Mouse (Mus musculus): ENCODE results near the gene Clrn2. TPM values are rescaled to one million over a fixed set of nuclear protein-coding genes. Genes with fewer than 3 reads are reported as not detected.
"Not testable (repeated sequence)": the region's sequence is repeated elsewhere in the genome, so short reads cannot be mapped to it uniquely, and the experiment has no call there.

The Clrn2 gene
- polyA plus RNA-seq, 1 experiment = not detected

DNA sequence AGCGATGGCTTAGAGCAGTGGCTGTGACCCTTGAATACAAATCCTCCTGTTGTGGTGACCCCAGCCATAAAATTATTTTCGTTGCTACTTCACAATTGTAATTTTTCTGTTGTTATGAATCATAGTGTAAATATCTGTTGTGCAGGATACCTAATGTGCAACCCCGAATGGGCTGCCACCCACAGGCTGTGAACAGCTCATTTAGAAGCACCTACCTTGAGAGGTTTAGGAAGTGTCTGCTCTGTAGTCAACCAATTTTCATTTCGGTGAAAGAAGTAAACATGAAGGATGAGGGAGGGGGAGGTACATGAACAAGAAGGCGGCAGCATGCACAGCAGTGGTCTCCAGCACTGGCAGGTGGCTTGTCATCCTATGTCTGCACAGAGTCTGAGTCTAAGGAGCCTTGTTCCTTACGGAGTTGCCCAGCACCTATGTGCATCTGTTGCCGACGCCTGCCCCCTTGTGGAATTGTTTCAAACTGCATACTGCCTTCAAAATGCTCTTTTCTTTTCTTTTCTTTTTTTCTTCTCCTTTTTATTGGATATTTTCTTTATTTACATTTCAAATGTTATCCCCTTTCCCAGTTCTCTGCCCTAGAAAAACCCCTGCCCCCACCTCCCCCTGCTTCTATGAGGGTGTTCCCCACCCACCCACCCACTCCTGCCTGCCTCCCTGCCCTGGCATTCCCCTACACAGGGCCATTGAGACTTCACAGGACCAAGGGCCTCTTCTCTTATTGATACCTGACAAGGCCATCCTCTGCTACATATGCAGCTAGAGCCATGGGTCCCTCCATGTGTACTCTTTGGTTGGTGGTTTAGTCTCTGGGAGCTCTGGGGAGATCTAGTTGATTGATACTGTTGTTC, 29.3 kb upstream of the Clrn2 start:
- TF ChIP-seq POLR2A (IDR thresholded peaks at IDR 0.05; ENCODE audit: low read depth, low read length) = no peak
- peak; percentile 63; the same call in 1 of the 2 replicates for TF ChIP-seq CTCF (IDR thresholded peaks at IDR 0.05; ENCODE audit: extremely low read depth, insufficient read length, insufficient replicate concordance, low read depth, low read length)
- Histone ChIP-seq H3K27me3 (ENCODE audit: control insufficient read depth, insufficient read depth, low read length) (no peaks in the 10 kb centered on the region), H3K27ac (ENCODE audit: insufficient read depth, low read depth, low read length) (no peak overlapping the region), H3K4me3 (ENCODE audit: low read depth, low read length) (no peak overlapping the region), H3K36me3 (ENCODE audit: control insufficient read depth, insufficient read depth, low read length) (no peaks in the 10 kb centered on the region), H3K4me1 (ENCODE audit: control insufficient read depth, insufficient read depth, insufficient read length, low read length) (peaks cover 3% of the 10 kb centered on the region)
- WGBS = 38% methylated on average over 8 of the region's 8 CpGs

DNA sequence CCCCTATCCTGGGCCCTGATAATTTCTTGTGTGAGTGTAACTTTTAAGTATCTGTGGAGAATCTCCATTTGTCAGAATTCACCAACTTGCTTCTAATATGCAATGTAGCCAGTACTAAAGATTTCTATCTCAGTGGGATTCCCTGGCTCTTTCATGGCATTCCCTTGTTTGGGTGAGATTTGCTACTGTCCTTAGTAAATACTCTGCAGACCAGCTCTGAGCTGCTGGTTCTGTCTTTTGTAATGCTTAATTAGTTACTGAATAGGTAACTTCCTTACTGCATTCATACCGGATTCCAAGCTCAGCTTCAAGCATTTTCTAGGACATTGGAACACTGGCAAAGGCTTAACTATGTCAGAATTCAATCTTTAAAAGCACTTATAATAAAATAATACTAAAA, 27.8 kb upstream of the Clrn2 start:
- not testable (repeated sequence) for H3K27ac ChIP-seq (ENCODE audit: insufficient read depth, low read depth, low read length); H3K27me3 ChIP-seq (ENCODE audit: control insufficient read depth, insufficient read depth, low read length); H3K36me3 ChIP-seq (ENCODE audit: control insufficient read depth, insufficient read depth, low read length); H3K4me1 ChIP-seq (ENCODE audit: control insufficient read depth, insufficient read depth, insufficient read length, low read length); H3K4me3 ChIP-seq (ENCODE audit: low read depth, low read length)
- WGBS = 63% methylated on average over 1 of the region's 1 CpGs

DNA sequence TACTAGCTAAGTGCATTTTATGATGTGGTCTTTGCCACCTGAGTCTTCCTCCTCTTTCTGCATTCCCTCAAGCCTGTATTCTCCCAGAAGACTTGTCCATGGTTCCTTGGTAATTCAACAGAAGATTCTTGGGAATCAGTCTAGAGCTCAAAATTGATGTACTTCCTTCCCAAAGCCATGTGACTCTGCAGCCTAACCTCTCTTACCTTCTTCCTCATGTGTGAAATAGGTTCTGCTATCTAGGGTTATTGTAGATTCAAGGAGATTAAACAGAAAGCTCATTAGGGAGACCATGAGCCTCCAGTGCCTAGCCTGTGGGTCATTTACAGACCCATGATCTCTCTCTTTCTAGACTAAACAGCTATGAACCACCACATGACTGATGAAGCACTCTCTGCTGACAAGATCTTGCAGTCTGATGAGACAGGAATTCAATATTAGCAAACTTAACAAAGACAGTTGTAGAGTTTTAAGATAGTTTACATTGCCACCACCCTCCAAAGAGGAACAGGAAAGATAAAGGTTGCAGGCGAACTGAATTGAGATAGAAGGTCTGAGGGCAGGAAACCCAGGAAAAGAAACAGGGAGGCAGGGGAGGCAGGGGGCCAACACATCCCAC, 27.0 kb upstream of the Clrn2 start:
- Histone ChIP-seq H3K36me3 (ENCODE audit: control insufficient read depth, insufficient read depth, low read length) (peaks cover 2% of the 10 kb centered on the region; the same call in 1 of the 2 replicates), H3K27me3 (ENCODE audit: control insufficient read depth, insufficient read depth, low read length) (no peaks in the 10 kb centered on the region), H3K4me3 (ENCODE audit: low read depth, low read length) (no peak overlapping the region), H3K4me1 (ENCODE audit: control insufficient read depth, insufficient read depth, insufficient read length, low read length) (no peaks in the 10 kb centered on the region), H3K27ac (ENCODE audit: insufficient read depth, low read depth, low read length) (no peak overlapping the region)
- 52% methylated on average over 1 of the region's 1 CpGs for WGBS
- TF ChIP-seq CTCF (IDR thresholded peaks at IDR 0.05; ENCODE audit: extremely low read depth, insufficient read length, insufficient replicate concordance, low read depth, low read length) = no peak
- TF ChIP-seq POLR2A (IDR thresholded peaks at IDR 0.05; ENCODE audit: low read depth, low read length) = no peak

DNA sequence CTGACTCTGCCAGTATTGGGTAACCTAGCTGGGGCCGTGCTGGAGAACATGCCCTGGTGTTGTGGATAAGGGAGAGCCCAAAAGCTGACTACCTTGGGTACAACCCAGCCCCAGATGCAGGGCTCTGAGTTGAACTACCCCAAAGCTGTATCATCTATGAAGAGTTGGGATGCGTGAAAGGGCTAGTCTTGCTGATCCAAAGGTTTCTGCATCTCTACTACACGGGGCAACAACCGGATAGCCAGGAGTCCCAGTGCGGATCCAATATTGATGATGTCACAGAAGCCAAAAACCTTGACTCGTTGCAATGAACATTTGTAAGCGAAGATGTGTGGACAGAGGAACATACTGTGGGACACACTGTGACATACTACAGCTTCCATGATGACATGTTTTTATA, 25.7 kb upstream of the Clrn2 start:
- Histone ChIP-seq H3K36me3 (ENCODE audit: control insufficient read depth, insufficient read depth, low read length) (peaks cover 7% of the 10 kb centered on the region), H3K27me3 (ENCODE audit: control insufficient read depth, insufficient read depth, low read length) (no peaks in the 10 kb centered on the region), H3K4me1 (ENCODE audit: control insufficient read depth, insufficient read depth, insufficient read length, low read length) (no peaks in the 10 kb centered on the region), H3K4me3 (ENCODE audit: low read depth, low read length) (no peak overlapping the region), H3K27ac (ENCODE audit: insufficient read depth, low read depth, low read length) (no peak overlapping the region)
- TF ChIP-seq POLR2A (IDR thresholded peaks at IDR 0.05; ENCODE audit: low read depth, low read length) = no peak
- TF ChIP-seq CTCF (IDR thresholded peaks at IDR 0.05; ENCODE audit: extremely low read depth, insufficient read length, insufficient replicate concordance, low read depth, low read length) = no peak
- WGBS = 94% methylated on average over 7 of the region's 7 CpGs

DNA sequence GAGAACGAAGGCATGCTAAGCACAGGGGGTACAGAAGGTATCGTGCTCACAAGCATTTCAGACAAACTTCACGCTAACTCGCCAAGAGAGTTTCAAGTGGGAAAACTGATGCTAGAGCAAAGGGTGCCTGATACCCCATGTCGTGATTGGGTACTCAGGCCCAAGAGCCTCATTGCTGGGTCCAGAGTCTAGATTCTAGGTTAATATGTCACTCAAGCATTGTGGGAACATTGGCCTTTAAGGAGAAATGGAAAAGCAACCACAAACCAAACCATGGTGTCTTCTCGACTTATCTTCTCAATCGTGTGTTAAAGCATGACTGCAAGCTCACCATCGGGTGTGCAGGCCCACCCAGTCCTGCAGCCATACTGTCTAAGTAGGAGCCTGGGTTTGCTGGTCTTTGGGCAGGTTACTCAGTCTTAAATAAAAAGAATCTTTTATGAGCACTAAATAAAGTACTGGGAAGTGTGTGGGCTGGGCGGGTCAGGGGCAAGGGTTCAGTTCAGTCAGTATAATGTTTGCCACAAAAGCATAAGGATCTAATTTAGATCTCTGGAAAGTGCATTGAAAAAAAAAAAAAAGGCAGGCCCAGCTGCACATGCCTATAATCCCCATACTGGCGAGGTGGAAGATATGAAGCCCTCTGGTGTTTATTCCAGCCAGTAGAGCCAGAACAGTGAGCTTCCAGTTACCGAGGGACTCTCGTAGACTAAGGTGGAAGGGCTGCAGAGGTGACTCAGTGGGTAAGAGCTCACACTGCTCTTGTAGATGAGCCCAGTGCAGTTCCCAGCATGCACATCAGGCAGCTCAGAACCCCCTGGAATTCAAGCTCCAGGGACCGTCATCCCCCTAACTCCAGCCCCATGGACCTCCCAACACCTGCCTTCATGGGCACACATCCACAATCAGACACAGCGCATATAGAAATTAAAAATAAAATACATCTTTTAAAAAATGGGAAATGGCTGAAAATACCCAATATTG, 17.3 kb upstream of the Clrn2 start:
- WGBS = 40% methylated on average over 14 of the region's 14 CpGs
- no peaks in the 10 kb centered on the region for H3K27me3 ChIP-seq (ENCODE audit: control insufficient read depth, insufficient read depth, low read length)
- TF ChIP-seq POLR2A (IDR thresholded peaks at IDR 0.05; ENCODE audit: low read depth, low read length) (no peak), CTCF (IDR thresholded peaks at IDR 0.05; ENCODE audit: extremely low read depth, insufficient read length, insufficient replicate concordance, low read depth, low read length) (no peak)
- peak overlapping the region; percentile 81 for H3K27ac ChIP-seq (ENCODE audit: insufficient read depth, low read depth, low read length)
- no peak overlapping the region; the same call in 1 of the 2 replicates for H3K4me3 ChIP-seq (ENCODE audit: low read depth, low read length)
- peaks cover 37% of the 10 kb centered on the region for H3K36me3 ChIP-seq (ENCODE audit: control insufficient read depth, insufficient read depth, low read length)
- H3K4me1 ChIP-seq (ENCODE audit: control insufficient read depth, insufficient read depth, insufficient read length, low read length) = peaks cover 10% of the 10 kb centered on the region; the same call in 1 of the 2 replicates

DNA sequence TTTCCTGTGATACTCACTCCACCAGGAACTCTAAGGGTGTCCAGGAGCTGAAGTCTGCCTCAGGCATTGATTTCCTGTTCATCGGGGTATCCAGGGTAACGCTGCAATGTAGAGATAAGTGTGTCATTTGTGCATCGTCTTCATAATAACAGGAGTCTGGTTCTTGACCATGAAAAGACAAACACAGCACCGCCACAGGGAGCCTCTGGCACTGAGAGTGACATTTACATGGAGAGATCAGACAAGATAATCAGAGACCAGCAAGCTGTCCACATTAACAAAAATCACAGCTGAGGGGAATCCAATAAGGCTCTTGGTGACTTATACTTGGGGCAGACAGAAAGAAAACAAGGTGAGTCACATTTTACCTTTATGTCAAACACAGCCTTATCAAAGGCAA, 15.7 kb upstream of the Clrn2 start:
- peaks cover 32% of the 10 kb centered on the region for H3K36me3 ChIP-seq (ENCODE audit: control insufficient read depth, insufficient read depth, low read length)
- 66% methylated on average over 4 of the region's 4 CpGs for WGBS
- H3K27me3 ChIP-seq (ENCODE audit: control insufficient read depth, insufficient read depth, low read length) = no peaks in the 10 kb centered on the region
- no peak overlapping the region for H3K4me3 ChIP-seq (ENCODE audit: low read depth, low read length)
- H3K4me1 ChIP-seq (ENCODE audit: control insufficient read depth, insufficient read depth, insufficient read length, low read length) = peaks cover 10% of the 10 kb centered on the region; the same call in 1 of the 2 replicates
- H3K27ac ChIP-seq (ENCODE audit: insufficient read depth, low read depth, low read length) = no peak overlapping the region
- TF ChIP-seq POLR2A (IDR thresholded peaks at IDR 0.05; ENCODE audit: low read depth, low read length) (no peak), CTCF (IDR thresholded peaks at IDR 0.05; ENCODE audit: extremely low read depth, insufficient read length, insufficient replicate concordance, low read depth, low read length) (no peak)
